Mouse (Mus musculus) midbrain, embryonic 11.5 days (tissue): Measurements from ENCODE around the gene Adipor2. TPM values are rescaled to one million over a fixed set of nuclear protein-coding genes. Genes with fewer than 3 reads are reported as not detected.

Experiments
- ATAC-seq: fragments of 200-750 bp; cut with Nextera tagmentation; 2 replicates; pipeline ENCODE4 v1.8.0; 2017; ENCODE audit warnings: moderate TSS enrichment, moderate library complexity; ENCODE audit not compliant: low FRiP score
- DNase-seq: peaks from one replicate; pipeline ENCODE4 v3.0.0; 2015; ENCODE audit warnings: low spot score; ENCODE audit errors: missing footprints
- H3K27ac ChIP-seq: fragments of 300-500 bp; sonication (generic); 2 replicates; pipeline ENCODE4 v1.5.1; 2014; ENCODE audit warnings: low read depth, low read length
- H3K27me3 ChIP-seq: fragments of 300-500 bp; sonication (generic); 2 replicates; pipeline ENCODE4 v1.6.1; 2014; ENCODE audit warnings: mild to moderate bottlenecking, low read length, moderate library complexity, mixed read lengths; ENCODE audit not compliant: control insufficient read depth, insufficient read depth
- H3K36me3 ChIP-seq: fragments of 300-500 bp; sonication (generic); 2 replicates; pipeline ENCODE4 v1.6.1; 2014; ENCODE audit warnings: mild to moderate bottlenecking, low read length, moderate library complexity, mixed read lengths; ENCODE audit not compliant: control insufficient read depth, insufficient read depth
- H3K4me1 ChIP-seq: fragments of 300-500 bp; sonication (generic); 2 replicates; pipeline ENCODE4 v1.6.1; 2014; ENCODE audit warnings: low read length; ENCODE audit not compliant: control insufficient read depth, insufficient read depth
- H3K4me2 ChIP-seq: fragments of 300-500 bp; sonication (generic); 2 replicates; pipeline ENCODE4 v1.6.1; 2014; ENCODE audit warnings: mild to moderate bottlenecking, moderate library complexity
- H3K4me3 ChIP-seq: fragments of 300-500 bp; sonication (generic); 2 replicates; pipeline ENCODE4 v1.5.1; 2014; ENCODE audit warnings: low read depth, low read length
- H3K9ac ChIP-seq: fragments of 300-500 bp; sonication (generic); 2 replicates; pipeline ENCODE4 v1.6.1; 2014; ENCODE audit warnings: low read length
- H3K9me3 ChIP-seq: fragments of 300-500 bp; sonication (generic); 2 replicates; pipeline ENCODE4 v1.6.1; 2016; ENCODE audit warnings: low read length; ENCODE audit not compliant: control insufficient read depth
- WGBS: fragments of 180-500 bp; shearing (Covaris S2); extraction: QIAGEN DNeasy Blood & Tissue Kit; methylation state at CpG from one replicate; pipeline ENCODE4 v1.1.7; 2014; 5-methylcytosine and 5-hydroxymethylcytosine counted together
- polyA plus RNA-seq: library from polyadenylated mRNA; unstranded; fragments of >200 nt; fragmentation: Nextera tagmentation; extraction: Ambion mirVana; gene quantifications from 2 replicates; pipeline ENCODE4 v1.2.1, GENCODE M21; 2014

The Adipor2 gene
- 17.1 and 18.7 TPM in 2 replicates for polyA plus RNA-seq

DNA sequence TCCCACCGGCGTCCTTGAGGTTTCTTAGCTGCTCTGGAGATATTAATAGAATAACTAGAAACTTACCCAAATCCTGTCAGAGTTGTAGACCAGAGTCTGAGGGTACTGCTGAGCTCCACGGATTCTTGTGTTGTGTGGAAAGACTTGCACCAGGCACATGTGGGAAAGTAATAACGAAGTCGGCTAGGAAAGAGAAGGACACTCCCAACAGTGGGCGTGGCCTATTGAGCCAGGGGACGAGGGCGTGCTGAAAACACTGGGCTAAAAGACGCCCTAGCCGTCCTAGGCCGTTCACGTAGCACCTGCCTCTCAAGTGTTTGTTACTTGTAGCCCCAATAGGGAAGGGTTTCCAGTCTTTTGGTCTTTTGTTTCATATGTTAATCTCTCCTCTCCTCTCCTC, at the start of gene Adipor2:
Gene Adipor2 (minus strand): TSS at position 351 of the 400 bp plus-strand sequence.
- WGBS: 6% methylated on average over 12 of the region's 12 CpGs
- ATAC-seq (peak; percentile 68), DNase-seq (peak; percentile 95)
- Histone ChIP-seq H3K27me3 (no peaks in the 10 kb centered on the region), H3K36me3 (no peaks in the 10 kb centered on the region), H3K27ac (peak within 1 kb of the TSS; percentile 2; the same call in 1 of the 2 replicates), H3K9ac (no peak within 1 kb of the TSS), H3K4me1 (peaks cover 16% of the 10 kb centered on the region), H3K4me2 (peak within 1 kb of the TSS; percentile 12), H3K4me3 (no peak within 1 kb of the TSS), H3K9me3 (no peaks in the 10 kb centered on the region)

DNA sequence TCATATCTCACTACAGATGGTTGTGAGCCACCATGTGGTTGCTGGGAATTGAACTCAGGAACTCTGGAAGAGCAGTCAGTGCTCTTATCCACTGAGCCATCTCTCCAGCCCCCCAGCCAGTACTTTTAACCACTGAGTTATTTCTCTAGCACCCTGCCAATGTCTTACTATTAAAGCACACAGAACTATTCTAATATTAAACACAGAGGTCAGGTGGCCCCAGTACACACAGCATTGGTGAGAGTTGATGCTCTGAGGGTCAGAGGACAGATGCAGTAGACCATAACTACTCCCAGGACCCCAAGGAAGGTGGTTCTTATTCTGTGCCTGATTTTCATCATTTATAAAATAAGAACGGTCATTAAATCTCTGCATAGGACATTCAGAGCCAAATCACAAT, 48.7 kb upstream of the Adipor2 start:
- no peaks in the 10 kb centered on the region for H3K36me3 ChIP-seq
- H3K27ac ChIP-seq: no peak overlapping the region
- H3K9ac ChIP-seq: no peak overlapping the region
- H3K9me3 ChIP-seq: no peaks in the 10 kb centered on the region
- no peak overlapping the region for H3K4me2 ChIP-seq
- H3K4me1 ChIP-seq: no peaks in the 10 kb centered on the region
- 87% methylated on average over 1 of the region's 1 CpGs for WGBS
- no peaks in the 10 kb centered on the region for H3K27me3 ChIP-seq
- DNase-seq: no peak
- H3K4me3 ChIP-seq: no peak overlapping the region
- ATAC-seq: no peak

DNA sequence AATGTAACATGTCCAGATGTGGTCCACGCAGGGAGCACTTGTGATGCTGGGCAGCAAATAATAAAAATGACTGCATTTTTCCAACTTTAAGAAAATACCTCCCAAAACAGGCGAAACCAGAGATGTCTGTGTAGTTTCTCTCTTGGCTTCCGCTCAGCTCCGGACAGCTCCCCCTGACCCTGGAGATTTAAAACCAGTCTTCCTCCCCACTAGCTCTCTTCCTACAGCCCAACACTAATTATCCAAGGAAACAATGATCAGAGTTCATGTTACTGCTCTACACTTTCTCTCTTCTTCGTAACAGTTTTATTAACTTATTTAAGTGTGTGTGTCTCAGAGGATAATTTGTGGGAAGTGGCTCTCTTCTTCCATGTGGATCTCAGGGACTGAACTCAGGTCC, 42.9 kb upstream of the Adipor2 start:
- H3K36me3 ChIP-seq: no peaks in the 10 kb centered on the region
- H3K27ac ChIP-seq: no peak overlapping the region
- DNase-seq: no peak
- no peak overlapping the region for H3K4me2 ChIP-seq
- no peaks in the 10 kb centered on the region for H3K4me1 ChIP-seq
- H3K4me3 ChIP-seq: no peak overlapping the region
- H3K27me3 ChIP-seq: no peaks in the 10 kb centered on the region
- 92% methylated on average over 5 of the region's 5 CpGs for WGBS
- H3K9me3 ChIP-seq: no peaks in the 10 kb centered on the region
- H3K9ac ChIP-seq: no peak overlapping the region
- ATAC-seq: no peak

DNA sequence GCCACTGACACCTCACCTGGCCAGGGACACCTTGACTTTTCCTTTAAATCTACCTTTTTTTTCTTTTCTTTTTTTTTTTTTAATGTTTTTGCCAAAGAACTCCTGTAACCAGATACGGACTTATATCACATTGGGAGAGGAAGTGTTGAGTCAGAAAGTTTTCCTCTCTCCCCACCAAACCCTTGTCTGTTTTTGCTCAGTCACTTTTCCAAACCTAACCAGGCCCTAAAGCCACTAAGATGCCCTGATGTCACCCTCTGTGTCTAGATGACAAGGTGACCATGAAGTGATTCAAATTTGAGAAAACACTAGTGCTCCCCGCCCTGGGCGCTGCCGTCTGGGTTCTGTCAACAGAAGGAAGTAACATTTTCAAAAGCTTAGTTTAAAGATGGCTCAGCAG, 41.5 kb upstream of the Adipor2 start:
- H3K9ac ChIP-seq: no peak overlapping the region
- H3K27ac ChIP-seq: no peak overlapping the region
- ATAC-seq (no peak), DNase-seq (no peak)
- H3K36me3 ChIP-seq: no peaks in the 10 kb centered on the region
- no peaks in the 10 kb centered on the region for H3K4me1 ChIP-seq
- H3K4me3 ChIP-seq: no peak overlapping the region
- WGBS: 84% methylated on average over 4 of the region's 4 CpGs
- no peaks in the 10 kb centered on the region for H3K9me3 ChIP-seq
- H3K27me3 ChIP-seq: no peaks in the 10 kb centered on the region
- H3K4me2 ChIP-seq: no peak overlapping the region

DNA sequence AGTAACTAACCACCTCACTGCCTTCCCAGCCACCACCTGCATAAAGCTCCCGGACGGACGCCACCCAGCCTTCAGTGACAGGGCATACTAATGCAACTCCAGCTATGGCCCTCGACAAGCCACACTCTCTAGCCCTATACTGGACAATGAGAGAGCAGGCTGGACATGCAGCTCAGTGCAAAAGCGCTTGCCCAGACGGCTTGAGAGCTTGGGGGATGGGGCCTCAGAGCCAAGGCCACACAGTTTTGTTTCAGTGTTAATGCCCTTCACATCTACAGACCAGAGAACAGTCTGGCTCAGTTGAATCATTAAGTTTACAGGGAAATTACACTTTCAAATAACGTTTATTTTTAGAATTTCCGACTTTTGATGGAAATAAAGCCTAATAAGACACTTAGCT, 40.7 kb upstream of the Adipor2 start:
- peak; percentile 62 for DNase-seq
- H3K36me3 ChIP-seq: no peaks in the 10 kb centered on the region
- no peaks in the 10 kb centered on the region for H3K4me1 ChIP-seq
- WGBS: 72% methylated on average over 8 of the region's 8 CpGs
- H3K27ac ChIP-seq: no peak overlapping the region
- H3K4me2 ChIP-seq: no peak overlapping the region
- ATAC-seq: no peak
- no peaks in the 10 kb centered on the region for H3K27me3 ChIP-seq
- H3K4me3 ChIP-seq: no peak overlapping the region
- H3K9ac ChIP-seq: no peak overlapping the region
- no peaks in the 10 kb centered on the region for H3K9me3 ChIP-seq

DNA sequence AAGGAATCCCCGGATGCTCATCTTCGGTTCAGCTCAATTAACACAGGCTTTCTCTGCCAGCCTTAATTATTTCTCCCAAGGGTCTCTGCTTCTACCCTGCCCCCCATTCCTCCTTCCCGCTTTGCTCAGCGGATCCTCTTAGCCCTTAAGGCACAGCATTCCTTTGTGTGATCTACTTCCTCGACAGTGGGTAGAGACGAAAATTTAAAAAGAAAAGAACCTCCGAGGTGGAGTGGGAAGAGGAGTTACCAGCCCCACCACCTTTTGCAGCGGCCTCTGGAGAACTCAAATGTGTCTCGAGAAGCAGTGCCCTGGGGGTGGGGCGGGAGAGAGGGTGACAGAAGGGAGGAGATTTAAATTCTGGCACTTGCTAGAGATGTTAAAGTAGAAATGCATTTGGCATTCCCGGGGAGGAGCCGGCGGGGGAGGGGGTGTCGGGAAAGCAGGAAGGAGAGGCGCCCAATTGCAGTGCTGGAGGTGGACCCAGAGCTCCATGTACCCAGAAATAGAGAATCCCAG, 34.5 kb upstream of the Adipor2 start:
- WGBS: under 1% methylated on average over 15 of the region's 15 CpGs

DNA sequence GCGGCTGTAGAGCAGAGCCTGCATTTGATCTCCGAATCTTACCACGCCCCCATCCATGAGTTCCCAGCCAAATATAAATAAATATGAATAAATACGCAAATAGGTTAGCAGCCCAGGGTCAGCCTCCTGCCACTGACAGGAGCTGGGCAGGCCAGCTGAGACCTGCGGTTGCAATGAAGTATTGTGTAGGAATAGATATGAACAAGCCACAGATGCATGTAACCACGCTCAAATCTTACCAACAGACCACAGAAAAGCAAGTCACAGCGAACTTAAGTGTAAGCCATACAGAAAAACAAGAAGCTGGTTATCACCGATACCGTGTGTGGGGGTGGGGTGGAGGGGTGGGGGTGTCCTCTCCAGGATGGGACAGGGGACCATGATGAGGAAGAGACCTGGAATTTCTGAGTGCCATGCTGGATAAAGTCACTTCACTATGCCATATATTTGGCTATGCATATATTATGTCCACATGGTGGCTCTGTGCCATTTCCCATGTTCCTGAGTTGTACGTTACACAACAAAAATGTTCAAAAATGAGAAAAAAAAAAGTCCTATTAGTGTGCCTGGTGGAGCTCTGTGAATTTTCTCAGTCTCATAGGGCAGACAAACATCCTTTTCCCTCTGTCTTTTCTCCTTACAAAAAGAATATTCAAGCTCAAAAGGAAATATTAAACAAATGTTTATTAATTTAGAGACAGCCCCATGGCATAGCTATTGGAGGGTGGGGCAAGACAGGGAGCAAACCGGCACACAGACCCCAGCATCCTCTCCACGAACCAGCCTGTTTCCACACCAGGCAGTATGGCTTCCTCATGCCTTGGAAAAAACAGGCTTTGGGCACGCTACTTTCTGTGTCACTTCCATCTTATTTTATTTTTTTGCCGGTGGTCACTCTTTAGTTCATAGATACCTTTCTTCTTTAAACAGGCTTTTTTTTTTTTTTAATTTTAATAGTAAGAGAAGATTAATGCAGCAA, 33.8 kb upstream of the Adipor2 start:
- H3K4me1 ChIP-seq: peaks cover 25% of the 10 kb centered on the region
- no peak overlapping the region for H3K4me3 ChIP-seq
- DNase-seq: no peak

More for the DNA sequence above, 34.5 kb upstream of the Adipor2 start:
- ATAC-seq (peak; percentile 45), DNase-seq (peak; percentile 89)
- peaks cover 25% of the 10 kb centered on the region for H3K4me1 ChIP-seq
- H3K4me3 ChIP-seq: peak overlapping the region; percentile 27
- H3K27me3 ChIP-seq: no peaks in the 10 kb centered on the region
- H3K4me2 ChIP-seq: peak overlapping the region; percentile 61
- no peaks in the 10 kb centered on the region for H3K36me3 ChIP-seq
- no peaks in the 10 kb centered on the region for H3K9me3 ChIP-seq
- H3K27ac ChIP-seq: peak overlapping the region; percentile 59; the same call in 1 of the 2 replicates
- peak overlapping the region; percentile 62 for H3K9ac ChIP-seq

DNA sequence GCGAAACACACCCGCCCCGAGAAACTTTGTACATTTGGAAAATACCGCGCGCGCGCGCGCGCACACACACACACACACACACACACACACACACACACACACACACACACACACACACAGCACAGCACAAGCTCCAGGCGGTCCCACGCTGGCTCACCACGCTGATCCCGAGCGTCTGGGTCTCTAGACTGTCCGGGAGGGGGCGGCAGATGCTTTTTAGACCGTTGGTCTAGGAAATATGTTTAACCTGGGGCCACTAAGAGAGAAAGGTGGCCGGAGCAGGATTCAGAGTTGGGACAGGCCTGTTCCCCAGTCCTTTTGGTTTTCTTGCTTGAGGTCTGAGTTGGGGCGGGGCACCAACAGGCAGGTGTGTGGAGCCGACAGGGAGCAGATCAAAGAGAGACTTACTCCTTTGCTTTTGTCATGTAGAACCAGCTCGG, 31.6 kb upstream of the Adipor2 start:
- peak; percentile 90 for DNase-seq
- peak overlapping the region; percentile 25 for H3K4me3 ChIP-seq
- H3K9ac ChIP-seq: peak overlapping the region; percentile 49
- H3K27ac ChIP-seq: no peak overlapping the region
- WGBS: 3% methylated on average over 23 of the region's 23 CpGs
- H3K4me2 ChIP-seq: peak overlapping the region; percentile 45
- peak; percentile 57; the same call in 1 of the 2 replicates for ATAC-seq
- no peaks in the 10 kb centered on the region for H3K36me3 ChIP-seq
- peaks cover 25% of the 10 kb centered on the region for H3K4me1 ChIP-seq
- no peaks in the 10 kb centered on the region for H3K9me3 ChIP-seq
- H3K27me3 ChIP-seq: no peaks in the 10 kb centered on the region

More for the DNA sequence above, 33.8 kb upstream of the Adipor2 start:
- Histone ChIP-seq H3K4me2 (peak overlapping the region; percentile 61), H3K36me3 (no peaks in the 10 kb centered on the region), H3K9me3 (no peaks in the 10 kb centered on the region), H3K27ac (no peak overlapping the region), H3K27me3 (no peaks in the 10 kb centered on the region), H3K9ac (no peak overlapping the region)
- WGBS: 50% methylated on average over 14 of the region's 14 CpGs
- no peak for ATAC-seq
